Mouse (Mus musculus): ENCODE measurements around the gene Il33. TPM values are rescaled to one million over a fixed set of nuclear protein-coding genes. Genes with fewer than 3 reads are reported as not detected.

Gene Il33
- polyA plus RNA-seq (2012; rRNA removed): 16.0 and 18.2 TPM in 2 replicates

- DNase-seq (ENCODE audit: low read depth): no peak
Observed at GRCm38 (mm10) chr19:29924638-29925258, at the start of gene Il33. Gene Il33, plus strand, starts transcription at chr19:29925114.

GRCm38 (mm10) chr19:29877422-29878291 is 47.3 kb upstream of the Il33 start:
- no peak for DNase-seq (ENCODE audit: low read depth)

GRCm38 (mm10) chr19:29878896-29879504 is 45.9 kb upstream of the Il33 start:
- DNase-seq (ENCODE audit: low read depth): no peak

- DNase-seq (ENCODE audit: low read depth): no peak
Observed at GRCm38 (mm10) chr19:29880918-29881317, 44.0 kb upstream of the Il33 start.

GRCm38 (mm10) chr19:29882696-29883095 is 42.2 kb upstream of the Il33 start:
- no peak for DNase-seq (ENCODE audit: low read depth)

GRCm38 (mm10) chr19:29885548-29885947 is 39.4 kb upstream of the Il33 start:
- DNase-seq (ENCODE audit: low read depth): no peak

- no peak for DNase-seq (ENCODE audit: low read depth)
Observed at GRCm38 (mm10) chr19:29887476-29887875, 37.4 kb upstream of the Il33 start.

- no peak for DNase-seq (ENCODE audit: low read depth)
Observed at GRCm38 (mm10) chr19:29888946-29889345, 36.0 kb upstream of the Il33 start.

- no peak for DNase-seq (ENCODE audit: low read depth)
Observed at GRCm38 (mm10) chr19:29891981-29892380, 32.9 kb upstream of the Il33 start.

- no peak for DNase-seq (ENCODE audit: low read depth)
Observed at GRCm38 (mm10) chr19:29892786-29893185, 32.1 kb upstream of the Il33 start.

- DNase-seq (ENCODE audit: low read depth): peak; percentile 79
Observed at GRCm38 (mm10) chr19:29893718-29894273, 31.1 kb upstream of the Il33 start.

GRCm38 (mm10) chr19:29894381-29894780 is 30.5 kb upstream of the Il33 start:
- peak; percentile 80 for DNase-seq (ENCODE audit: low read depth)

GRCm38 (mm10) chr19:29895047-29895446 is 29.9 kb upstream of the Il33 start:
- no peak for DNase-seq (ENCODE audit: low read depth)

GRCm38 (mm10) chr19:29900318-29900717 is 24.6 kb upstream of the Il33 start:
- no peak for DNase-seq (ENCODE audit: low read depth)

- no peak for DNase-seq (ENCODE audit: low read depth)
Observed at GRCm38 (mm10) chr19:29902343-29903070, 22.4 kb upstream of the Il33 start.

GRCm38 (mm10) chr19:29905896-29906295 is 19.0 kb upstream of the Il33 start:
- no peak for DNase-seq (ENCODE audit: low read depth)

GRCm38 (mm10) chr19:29909166-29909565 is 15.7 kb upstream of the Il33 start:
- DNase-seq (ENCODE audit: low read depth): no peak

- no peak for DNase-seq (ENCODE audit: low read depth)
Observed at GRCm38 (mm10) chr19:29911919-29912318, 13.0 kb upstream of the Il33 start.

GRCm38 (mm10) chr19:29917421-29917820 is 7.5 kb upstream of the Il33 start:
- no peak for DNase-seq (ENCODE audit: low read depth)

GRCm38 (mm10) chr19:29926101-29926755 is 1.3 kb downstream of the Il33 start:
- no peak for DNase-seq (ENCODE audit: low read depth)

GRCm38 (mm10) chr19:29930296-29930695 is 5.4 kb downstream of the Il33 start:
- DNase-seq (ENCODE audit: low read depth): peak; percentile 70

Data from gonadal fat pad, adult 2 months (tissue).